Mouse (Mus musculus) ES-E14 (cell line): Measurements from ENCODE around the gene Chn2. TPM values are rescaled to one million over a fixed set of nuclear protein-coding genes. Genes with fewer than 3 reads are reported as not detected.

Source experiments
- DNase-seq: peaks from one replicate; pipeline ENCODE4 v3.0.0-alpha.2; 2013; ENCODE audit warnings: low read depth, low spot score
- H3K27ac ChIP-seq: 2 replicates; pipeline ENCODE4 v1.5.1; 2012; ENCODE audit warnings: low read depth, mild to moderate bottlenecking, low read length, moderate library complexity, mixed read lengths; ENCODE audit not compliant: poor library complexity, insufficient read depth, severe bottlenecking
- H3K36me3 ChIP-seq: 2 replicates; pipeline ENCODE4 v1.6.1; 2012; ENCODE audit warnings: mild to moderate bottlenecking, low read length, moderate library complexity, mixed read lengths; ENCODE audit not compliant: control insufficient read depth, poor library complexity, insufficient read depth, severe bottlenecking
- H3K4me1 ChIP-seq, 2 experiments: fragments of 150-350 bp in 1 of 2; sonication (generic) in 1 of 2; 2 replicates each; pipeline ENCODE4 v1.6.1; 2012; ENCODE audit warnings: low read length in 2 of 2, mild to moderate bottlenecking in 1 of 2, mixed read lengths in 1 of 2; ENCODE audit not compliant: control insufficient read depth in 2 of 2, insufficient read depth in 2 of 2, poor library complexity in 1 of 2
- H3K4me3 ChIP-seq, 2 experiments: fragments of 150-350 bp in 1 of 2; sonication (generic) in 1 of 2; 2 replicates each; pipeline ENCODE4 v1.5.1; 2012; ENCODE audit warnings: low read length in 2 of 2, low read depth in 1 of 2, mild to moderate bottlenecking in 1 of 2, mixed read lengths in 1 of 2; ENCODE audit not compliant: insufficient read depth in 1 of 2, poor library complexity in 1 of 2, severe bottlenecking in 1 of 2
- H3K9ac ChIP-seq: 2 replicates; pipeline ENCODE4 v1.6.1; 2012; ENCODE audit warnings: low read depth, mild to moderate bottlenecking, low read length, mixed read lengths; ENCODE audit not compliant: poor library complexity, insufficient read depth, severe bottlenecking
- H3K9me3 ChIP-seq: fragments of 150-350 bp; sonication (generic); 2 replicates; pipeline ENCODE4 v1.6.1; 2012; ENCODE audit warnings: low read depth, mild to moderate bottlenecking, low read length; ENCODE audit not compliant: control insufficient read depth, insufficient read depth
- CHD2 ChIP-seq: IDR thresholded peaks from 2 replicates; pipeline ENCODE4 v1.6.1; 2014; ENCODE audit warnings: mild to moderate bottlenecking, low read depth, low read length, inconsistent platforms
- HCFC1 ChIP-seq: IDR thresholded peaks from 2 replicates; pipeline ENCODE4 v1.6.1; 2012; ENCODE audit warnings: low read length, inconsistent platforms, borderline replicate concordance; ENCODE audit not compliant: insufficient read depth
- MAFK ChIP-seq: IDR thresholded peaks from 2 replicates; pipeline ENCODE4 v1.6.1; 2014; ENCODE audit warnings: mild to moderate bottlenecking, low read depth, low read length, inconsistent platforms; ENCODE audit not compliant: insufficient read depth
- ZC3H11A ChIP-seq: IDR thresholded peaks from 2 replicates; pipeline ENCODE4 v1.6.1; 2012; ENCODE audit warnings: low read depth, mild to moderate bottlenecking, inconsistent platforms, low read length, borderline replicate concordance
- ZNF384 ChIP-seq: IDR thresholded peaks from 2 replicates; pipeline ENCODE4 v1.6.1; 2012; ENCODE audit warnings: low read depth, low read length, inconsistent platforms
- in situ Hi-C, 2 experiments: fragments of 600-800 bp; cut with MboI; formaldehyde crosslinking; loops; one replicate each; pipeline ENCODE4 v1.15.1; 2025; ENCODE audit warnings: low sequenced_read_pairs in 2 of 2, inconsistent platforms in 1 of 2; ENCODE audit not compliant: unreplicated experiment in 2 of 2
- total RNA-seq: library from RNA; depleted of rRNA; stranded (reverse); fragments of 300-350 nt; gene quantifications from 2 replicates; pipeline ENCODE4 v1.2.3, GENCODE M21; 2012

The Chn2 gene
- total RNA-seq, 1 experiment = 7.1 TPM

DNA sequence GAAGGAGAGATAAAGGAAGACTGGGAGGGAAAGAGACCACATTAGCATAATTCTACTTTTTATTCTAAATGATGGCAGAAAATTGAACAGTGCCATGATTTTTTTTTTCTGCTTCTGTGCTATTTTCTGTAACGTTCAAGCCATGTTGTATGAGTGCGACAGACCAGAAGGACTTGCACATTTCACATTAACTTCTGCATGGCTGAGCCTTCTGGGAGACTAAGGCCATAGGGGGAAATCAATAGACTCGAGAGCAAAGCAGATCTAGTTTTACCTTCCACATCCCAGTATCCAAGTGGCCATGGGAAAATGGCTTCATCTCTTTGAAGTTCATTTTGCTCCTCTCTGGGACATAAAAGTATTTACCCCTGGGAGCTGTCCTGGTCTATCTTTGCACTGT lies 121.9 kb downstream of the Chn2 start:
- in situ Hi-C loops = no loop called here
- H3K27ac ChIP-seq = no peak overlapping the region
- H3K9ac ChIP-seq = no peak overlapping the region
- H3K4me1 ChIP-seq = no peaks in the 10 kb centered on the region
- no peak overlapping the region for H3K4me3 ChIP-seq
- no peak for DNase-seq
- no peaks in the 10 kb centered on the region for H3K9me3 ChIP-seq
- TF ChIP-seq MAFK (no peak), HCFC1 (no peak), CHD2 (no peak), ZNF384 (no peak), ZC3H11A (no peak)
- no peaks in the 10 kb centered on the region for H3K36me3 ChIP-seq

GRCm38 (mm10) chr6:54162321-54162720 lies 123.0 kb downstream of the Chn2 start:
- no peak overlapping the region for H3K4me3 ChIP-seq
- no peaks in the 10 kb centered on the region for H3K9me3 ChIP-seq
- H3K27ac ChIP-seq = no peak overlapping the region
- in situ Hi-C loops = no loop called here
- no peak for TF ChIP-seq ZC3H11A
- no peak for TF ChIP-seq MAFK
- no peak for TF ChIP-seq ZNF384
- no peak for DNase-seq
- no peak overlapping the region for H3K9ac ChIP-seq
- H3K36me3 ChIP-seq = no peaks in the 10 kb centered on the region
- no peaks in the 10 kb centered on the region for H3K4me1 ChIP-seq

DNA sequence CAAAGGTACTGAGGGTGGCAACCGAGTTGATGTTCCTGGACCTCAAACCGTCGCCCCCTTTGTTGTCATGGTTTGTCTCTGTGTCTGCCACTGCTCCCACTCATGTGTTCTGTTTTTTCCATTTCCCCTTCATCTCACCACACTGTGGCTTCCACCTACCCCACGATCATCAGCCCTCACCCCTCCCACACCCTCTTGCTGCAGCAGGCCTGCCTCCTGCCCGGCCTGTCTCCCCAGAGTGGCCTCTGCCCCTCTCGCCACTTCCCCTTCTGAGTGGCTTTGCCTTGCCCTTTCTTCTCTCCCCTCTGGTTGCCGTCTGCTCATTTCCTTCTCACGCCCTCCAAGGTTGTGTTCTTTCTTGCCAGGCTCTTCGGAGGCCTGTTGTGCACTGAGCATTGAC lies 123.4 kb downstream of the Chn2 start:
- no peak overlapping the region for H3K4me3 ChIP-seq
- H3K36me3 ChIP-seq = no peaks in the 10 kb centered on the region
- no peak for DNase-seq
- no peaks in the 10 kb centered on the region for H3K4me1 ChIP-seq
- in situ Hi-C loops = no loop called here
- TF ChIP-seq HCFC1 (no peak), ZNF384 (no peak), CHD2 (no peak), MAFK (no peak), ZC3H11A (no peak)
- no peak overlapping the region for H3K9ac ChIP-seq
- no peaks in the 10 kb centered on the region for H3K9me3 ChIP-seq
- no peak overlapping the region for H3K27ac ChIP-seq

GRCm38 (mm10) chr6:54163702-54164101 lies 124.3 kb downstream of the Chn2 start:
- no peak overlapping the region for H3K4me3 ChIP-seq
- in situ Hi-C loops = no loop called here
- TF ChIP-seq ZC3H11A = no peak
- no peak for TF ChIP-seq ZNF384
- no peak for TF ChIP-seq HCFC1
- no peak for TF ChIP-seq MAFK
- TF ChIP-seq CHD2 = no peak
- no peak overlapping the region for H3K9ac ChIP-seq
- H3K27ac ChIP-seq = no peak overlapping the region
- no peaks in the 10 kb centered on the region for H3K4me1 ChIP-seq
- no peaks in the 10 kb centered on the region for H3K36me3 ChIP-seq
- no peaks in the 10 kb centered on the region for H3K9me3 ChIP-seq
- no peak for DNase-seq

DNA sequence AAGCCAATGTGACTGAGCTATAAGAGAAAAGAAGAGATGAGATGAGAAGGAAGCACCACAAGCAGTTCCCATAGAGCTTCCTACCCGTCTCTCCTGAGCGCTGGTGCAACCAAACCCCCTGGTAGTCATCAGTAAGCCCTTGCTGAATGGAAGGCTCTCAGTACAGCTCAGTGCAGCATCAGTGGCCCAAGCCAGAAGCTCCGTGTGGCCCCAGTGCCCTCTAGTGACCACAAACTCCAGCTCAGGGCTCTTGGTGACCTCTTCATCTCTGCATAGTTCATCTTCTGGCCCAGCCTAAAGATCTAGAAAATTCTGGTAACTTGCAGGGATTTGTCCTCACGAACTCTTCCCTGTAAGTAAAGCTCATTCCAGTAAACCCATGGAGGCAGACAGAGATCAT lies 125.4 kb downstream of the Chn2 start:
- TF ChIP-seq ZNF384 = no peak
- TF ChIP-seq ZC3H11A = peak; percentile 74; the same call in 1 of the 2 replicates
- TF ChIP-seq HCFC1 = no peak
- H3K9ac ChIP-seq = no peak overlapping the region
- peak; percentile 3 for DNase-seq
- in situ Hi-C loops = no loop called here
- no peaks in the 10 kb centered on the region for H3K4me1 ChIP-seq
- no peak overlapping the region for H3K27ac ChIP-seq
- no peak overlapping the region for H3K4me3 ChIP-seq
- H3K9me3 ChIP-seq = no peaks in the 10 kb centered on the region
- H3K36me3 ChIP-seq = no peaks in the 10 kb centered on the region
